Mouse (Mus musculus) spleen, postnatal 10 days (tissue): ENCODE results near the gene Cpox.

ENCODE experiments used
- DNase-seq, 2 experiments: peaks; one replicate each; pipeline ENCODE4 v3.0.0; 2021 to 2022; ENCODE audit warnings: low spot score in 2 of 2

Cpox gene

DNA sequence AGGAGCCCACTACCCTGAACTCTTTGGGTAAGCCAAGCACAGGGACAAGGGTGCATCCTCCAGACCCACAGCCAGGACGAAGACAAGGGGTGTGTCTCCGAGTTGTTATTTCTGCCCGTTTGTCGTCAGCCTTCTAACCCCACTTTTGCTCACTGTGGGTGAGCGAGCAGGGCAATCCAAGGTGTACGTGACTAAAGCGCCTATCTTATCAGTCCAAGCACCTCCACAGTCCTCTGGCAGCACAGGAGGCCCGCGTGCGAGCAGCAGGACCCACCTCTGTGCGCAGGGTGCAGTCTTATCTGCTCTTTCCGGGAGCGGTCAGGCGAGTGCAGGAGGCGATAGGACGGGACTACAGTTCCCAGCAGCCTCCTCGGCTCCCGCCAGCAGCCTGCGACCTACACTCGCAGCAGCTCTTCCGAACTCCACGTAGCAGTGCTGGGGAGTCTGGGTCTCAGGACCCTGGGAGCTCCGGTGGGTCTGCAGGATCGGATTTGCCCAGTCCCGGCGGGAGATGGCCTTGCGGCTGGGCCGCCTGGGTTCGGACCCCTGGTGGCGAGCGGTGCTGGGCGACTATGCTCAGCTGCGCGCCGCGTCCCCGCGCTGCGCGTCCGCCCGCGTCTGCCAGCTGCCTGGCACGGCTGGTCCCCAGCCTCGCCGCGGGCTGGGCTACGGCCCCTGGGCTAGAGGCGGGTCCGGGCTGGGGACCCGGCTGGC is at the start of gene Cpox:
Gene Cpox (plus strand): TSS at position 376 of the 714 bp plus-strand sequence.
- DNase-seq = peak; percentile 90

- DNase-seq = no peak
Observed at GRCm38 (mm10) chr16:58622377-58622776, 47.7 kb upstream of the Cpox start.

- no peak for DNase-seq
Observed at GRCm38 (mm10) chr16:58623114-58623513, 47.0 kb upstream of the Cpox start.

DNA sequence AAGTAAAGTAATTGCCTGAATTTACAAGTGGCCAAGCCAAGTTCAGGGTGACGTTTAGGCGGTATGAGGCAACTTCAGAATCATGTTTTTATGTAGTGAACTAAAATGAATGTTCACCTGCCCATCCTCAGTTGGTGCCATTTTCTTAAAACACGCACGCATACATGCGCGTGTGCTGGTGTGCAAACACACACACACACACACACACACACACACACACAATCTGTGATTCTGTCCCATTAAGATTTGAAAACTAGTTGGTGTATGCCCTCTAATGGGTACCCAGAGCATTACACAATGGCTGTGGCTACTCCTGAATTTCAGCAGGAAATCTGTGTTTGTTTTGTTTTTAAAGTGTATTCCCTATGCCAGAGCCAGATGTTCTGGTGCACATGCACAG is 46.1 kb upstream of the Cpox start:
- DNase-seq = peak in 1 of 2 experiments; percentile 37

GRCm38 (mm10) chr16:58627597-58628335 is 42.3 kb upstream of the Cpox start:
- DNase-seq = no peak

GRCm38 (mm10) chr16:58628336-58628680 is 41.8 kb upstream of the Cpox start:
- DNase-seq = no peak

- no peak for DNase-seq
Observed at GRCm38 (mm10) chr16:58628968-58629367, 41.1 kb upstream of the Cpox start.

- DNase-seq = no peak
Observed at GRCm38 (mm10) chr16:58629736-58630135, 40.4 kb upstream of the Cpox start.

DNA sequence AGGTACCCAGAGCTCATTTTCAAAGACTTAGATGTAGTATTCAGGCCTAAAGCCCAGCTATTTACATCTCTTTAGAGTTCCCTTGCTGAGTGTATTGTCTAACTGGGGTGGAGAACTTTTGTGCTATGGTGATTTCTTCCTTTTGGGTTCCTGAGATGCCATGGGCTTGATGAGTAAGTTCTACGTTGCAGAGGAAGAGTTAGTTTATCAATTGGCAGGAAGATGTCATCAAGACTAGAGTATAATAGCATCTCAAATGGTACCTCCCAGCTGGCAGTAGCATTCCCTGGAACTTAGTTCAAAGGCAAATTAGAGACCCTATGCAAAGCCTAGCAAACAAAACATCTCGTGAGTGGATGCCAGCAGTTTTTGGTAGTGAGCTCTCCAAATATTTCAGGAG is 34.2 kb upstream of the Cpox start:
- no peak for DNase-seq

- no peak for DNase-seq
Observed at GRCm38 (mm10) chr16:58637448-58637847, 32.6 kb upstream of the Cpox start.

DNA sequence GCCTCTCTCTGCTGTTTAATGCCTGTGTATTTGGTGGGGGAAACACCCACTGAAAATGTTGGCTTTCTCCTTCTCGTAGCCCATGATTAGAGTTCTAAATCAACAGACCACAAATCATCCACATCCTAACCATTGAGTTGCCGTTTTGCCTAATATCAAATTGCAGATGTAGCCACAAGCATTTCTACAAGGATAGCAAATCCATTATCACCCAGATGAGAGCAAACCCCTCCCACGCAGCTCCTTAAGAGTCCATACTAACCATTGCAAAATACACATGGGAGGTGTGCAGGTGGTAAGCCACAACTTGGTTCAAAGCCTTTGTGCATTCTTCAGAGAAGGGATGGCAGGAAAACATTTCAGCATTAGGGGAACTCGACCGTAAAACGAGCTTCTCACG is 32.1 kb upstream of the Cpox start:
- no peak for DNase-seq

- DNase-seq = no peak
Observed at GRCm38 (mm10) chr16:58638689-58639175, 31.4 kb upstream of the Cpox start, which contains the start of gene E330017A01Rik. Gene E330017A01Rik (minus strand): TSS chr16:58638739.

GRCm38 (mm10) chr16:58649979-58650378 is 20.1 kb upstream of the Cpox start:
- DNase-seq = no peak

DNA sequence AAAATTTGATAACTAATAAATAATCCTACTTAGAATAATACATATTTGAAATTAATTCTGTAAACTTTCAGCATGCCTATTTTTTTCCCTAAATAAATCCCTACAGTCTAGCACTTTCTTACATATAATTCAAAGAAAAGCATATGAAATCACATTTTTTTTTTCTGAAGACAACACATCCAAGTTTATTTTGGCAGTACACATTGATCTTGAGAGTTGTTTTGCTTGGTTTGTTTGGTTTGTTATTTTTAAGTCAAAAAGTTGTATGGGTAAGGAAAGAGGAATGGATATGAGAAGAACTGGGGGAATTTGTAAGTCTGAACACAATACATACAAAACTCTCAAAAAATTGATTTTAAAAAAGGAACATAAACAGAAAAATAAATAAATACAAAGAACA is 14.3 kb upstream of the Cpox start:
- no peak for DNase-seq

GRCm38 (mm10) chr16:58656526-58656925 is 13.6 kb upstream of the Cpox start:
- no peak for DNase-seq

DNA sequence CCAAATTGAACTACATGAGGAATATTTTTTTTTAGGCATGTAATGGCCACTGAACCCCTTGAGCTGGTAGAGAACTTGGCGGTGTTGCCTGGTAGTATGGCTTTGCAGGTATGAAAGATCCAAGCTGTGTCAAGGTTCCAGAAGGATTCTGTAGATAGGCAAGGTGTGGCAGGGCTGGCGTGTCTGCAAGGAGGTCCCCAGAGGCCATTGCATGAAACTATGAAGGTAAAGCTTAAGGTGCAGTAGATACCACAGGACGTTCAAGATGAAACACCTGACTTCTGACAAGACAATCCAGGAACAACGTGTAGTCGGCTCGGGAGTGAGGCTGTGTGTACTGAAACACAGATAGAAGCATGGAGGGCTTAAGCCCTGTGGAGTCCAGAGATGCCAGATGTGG is 11.4 kb upstream of the Cpox start:
- peak in 1 of 2 experiments; percentile 18 for DNase-seq

- DNase-seq = peak; percentile 47 to 59
Observed at GRCm38 (mm10) chr16:58661826-58662225, 8.3 kb upstream of the Cpox start.

GRCm38 (mm10) chr16:58662287-58662791 is 7.8 kb upstream of the Cpox start:
- no peak for DNase-seq

DNA sequence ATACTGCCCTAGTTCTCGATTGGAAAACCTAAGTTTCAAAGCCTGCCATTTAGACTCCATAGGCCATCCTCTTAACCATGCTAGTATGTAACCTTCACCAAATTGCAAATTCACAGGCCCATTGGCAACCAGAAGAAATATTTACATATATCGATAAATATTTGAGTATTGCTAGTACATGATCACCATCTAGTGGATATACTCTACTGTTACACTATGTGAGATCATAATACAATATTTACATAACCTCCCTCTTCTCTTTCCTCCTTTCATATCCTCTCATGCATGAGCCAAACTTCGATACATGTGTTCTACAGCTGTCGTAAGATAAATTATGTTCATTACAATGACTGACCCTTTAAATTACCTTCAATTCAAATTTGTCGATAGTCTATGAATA is 7.1 kb upstream of the Cpox start:
- no peak for DNase-seq

DNA sequence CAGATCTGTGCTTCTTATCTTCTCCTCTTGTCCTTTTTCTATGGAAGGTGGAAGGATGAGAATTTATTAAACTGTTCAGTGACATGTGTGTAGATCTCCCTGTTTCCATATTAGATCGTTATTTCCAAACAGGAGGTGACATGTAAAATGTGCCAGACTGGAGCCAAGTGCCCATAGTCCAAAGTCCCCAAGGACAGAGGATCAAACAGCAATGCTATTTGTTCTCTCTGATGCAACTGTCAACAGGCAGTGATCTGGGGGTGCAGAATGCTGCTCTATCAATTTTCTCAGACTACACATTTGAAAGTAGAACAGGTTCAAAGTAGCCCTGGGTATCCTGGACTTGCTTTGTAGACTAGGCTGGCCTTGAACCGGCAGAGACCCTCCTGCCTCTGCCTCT is 6.3 kb upstream of the Cpox start:
- no peak for DNase-seq

DNA sequence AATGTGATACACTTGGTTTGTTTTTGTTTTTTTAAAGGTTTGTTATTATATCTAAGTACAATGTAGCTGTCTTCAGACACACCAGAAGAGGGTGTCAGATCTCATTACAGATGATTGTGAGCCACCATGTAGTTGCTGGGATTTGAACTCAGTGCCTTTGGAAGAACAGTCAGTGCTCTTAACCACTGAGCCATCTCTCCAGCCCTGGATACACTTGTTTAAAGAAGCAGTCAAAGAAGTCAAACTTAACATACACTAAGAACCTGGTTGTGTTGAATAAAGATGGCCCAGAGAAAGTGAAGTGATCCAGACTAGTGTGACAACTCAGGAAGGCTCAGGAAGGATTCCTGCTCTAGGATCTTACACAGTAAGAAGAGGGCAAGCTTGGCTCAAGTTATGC is 5.0 kb upstream of the Cpox start:
- DNase-seq = peak in 1 of 2 experiments; percentile 5

DNA sequence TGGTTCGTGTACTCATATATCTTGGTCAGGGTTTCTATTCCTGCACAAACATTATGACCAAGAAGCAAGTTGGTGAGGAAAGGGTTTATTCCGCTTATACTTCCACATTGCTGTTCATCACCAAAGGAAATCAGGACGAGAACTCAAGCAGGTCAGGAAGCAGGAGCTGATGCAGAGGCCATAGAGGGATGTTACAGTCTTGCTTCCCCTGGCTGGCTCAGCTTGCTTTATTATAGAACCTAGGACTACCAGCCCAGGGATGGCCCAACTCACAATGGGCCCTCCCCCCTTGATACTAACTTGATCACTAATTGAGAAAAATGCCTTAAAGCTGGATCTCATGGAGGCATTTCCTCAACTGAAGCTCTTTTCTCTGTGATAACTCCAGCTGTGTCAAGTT is 3.4 kb upstream of the Cpox start:
- DNase-seq = peak in 1 of 2 experiments; percentile 6

- peak in 1 of 2 experiments; percentile 23 for DNase-seq
Observed at GRCm38 (mm10) chr16:58668586-58668985, 1.5 kb upstream of the Cpox start.
